Mouse (Mus musculus) hindbrain, embryonic 10.5 days (tissue): ENCODE results near the gene Pknox2. TPM values are rescaled to one million over a fixed set of nuclear protein-coding genes. Genes with fewer than 3 reads are reported as not detected.

ENCODE experiments used
- DNase-seq: peaks from one replicate; pipeline ENCODE4 v3.0.0-alpha.2; 2017; ENCODE audit warnings: low spot score
- H3K27ac ChIP-seq: fragments of 300-500 bp; sonication (generic); 2 replicates; pipeline ENCODE4 v1.5.1; 2016; ENCODE audit warnings: mild to moderate bottlenecking, moderate library complexity
- H3K27me3 ChIP-seq: fragments of 300-500 bp; sonication (generic); 2 replicates; pipeline ENCODE4 v1.6.1; 2016; ENCODE audit warnings: mild to moderate bottlenecking; ENCODE audit not compliant: poor library complexity, insufficient read depth, severe bottlenecking
- H3K36me3 ChIP-seq: fragments of 300-500 bp; sonication (generic); 2 replicates; pipeline ENCODE4 v1.6.1; 2016; ENCODE audit warnings: mild to moderate bottlenecking, moderate library complexity
- H3K4me1 ChIP-seq: fragments of 300-500 bp; sonication (generic); replicated peaks from 2 replicates; pipeline ENCODE4 v1.6.1; 2016; ENCODE audit warnings: mild to moderate bottlenecking
- H3K4me3 ChIP-seq: fragments of 300-500 bp; sonication (generic); 2 replicates; pipeline ENCODE4 v1.5.1; 2016; ENCODE audit warnings: mild to moderate bottlenecking, moderate library complexity
- H3K9me3 ChIP-seq: fragments of 300-500 bp; sonication (generic); 2 replicates; pipeline ENCODE4 v1.6.1; 2016; ENCODE audit warnings: mild to moderate bottlenecking, moderate library complexity
- WGBS: fragments of 180-500 bp; shearing (Covaris S2); methylation state at CpG from one replicate; pipeline ENCODE4 v1.1.7; 2016; 5-methylcytosine and 5-hydroxymethylcytosine counted together
- polyA plus RNA-seq: library from polyadenylated mRNA; unstranded; fragments of >200 nt; fragmentation: Nextera tagmentation; extraction: Ambion mirVana; gene quantifications from 2 replicates; pipeline ENCODE4 v1.2.1, GENCODE M21; 2016

Gene Pknox2
- polyA plus RNA-seq, 1 experiment from 2014 or later: 35.0 TPM

DNA sequence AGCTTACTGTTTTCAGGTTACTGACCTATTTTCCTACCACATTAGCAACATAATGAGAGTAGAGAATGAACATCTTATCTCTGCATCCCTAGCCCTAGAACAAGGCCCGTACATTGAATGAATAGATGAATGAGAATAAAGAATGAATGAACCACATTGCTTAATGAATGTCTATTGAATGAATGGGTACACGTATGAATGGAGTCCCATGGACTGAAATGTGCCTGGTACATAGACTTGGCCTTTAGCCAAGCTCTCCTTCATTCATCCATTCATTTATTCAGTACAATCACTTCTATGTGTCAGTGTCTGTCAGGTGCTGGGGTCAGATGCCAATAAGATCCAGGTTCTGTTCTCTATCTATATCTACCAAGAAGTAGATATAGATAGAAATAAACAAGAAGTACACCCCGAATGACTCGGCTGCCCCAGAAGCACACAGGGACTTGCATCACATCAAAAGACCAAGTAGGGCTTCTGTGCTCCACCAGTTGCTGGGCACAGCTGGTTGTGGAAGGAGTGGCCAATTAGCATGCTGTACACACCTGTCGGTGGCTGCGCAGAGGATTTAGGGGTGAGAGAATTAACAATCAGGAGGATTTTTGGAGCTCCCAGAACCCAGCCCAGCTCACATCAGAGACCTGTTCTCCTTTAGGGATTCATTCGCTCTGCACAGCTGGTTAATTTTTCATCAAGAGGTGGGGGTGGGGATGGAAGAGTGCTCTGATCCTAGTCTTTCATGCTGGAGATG lies 119.2 kb downstream of the Pknox2 start:
- Histone ChIP-seq H3K4me1 (peaks cover 58% of the 10 kb centered on the region), H3K36me3 (no peaks in the 10 kb centered on the region), H3K27ac (peak overlapping the region; percentile 29; the same call in 1 of the 2 replicates), H3K27me3 (no peaks in the 10 kb centered on the region), H3K4me3 (no peak overlapping the region), H3K9me3 (no peaks in the 10 kb centered on the region)
- no peak for DNase-seq
- 75% methylated on average over 7 of the region's 7 CpGs for WGBS

DNA sequence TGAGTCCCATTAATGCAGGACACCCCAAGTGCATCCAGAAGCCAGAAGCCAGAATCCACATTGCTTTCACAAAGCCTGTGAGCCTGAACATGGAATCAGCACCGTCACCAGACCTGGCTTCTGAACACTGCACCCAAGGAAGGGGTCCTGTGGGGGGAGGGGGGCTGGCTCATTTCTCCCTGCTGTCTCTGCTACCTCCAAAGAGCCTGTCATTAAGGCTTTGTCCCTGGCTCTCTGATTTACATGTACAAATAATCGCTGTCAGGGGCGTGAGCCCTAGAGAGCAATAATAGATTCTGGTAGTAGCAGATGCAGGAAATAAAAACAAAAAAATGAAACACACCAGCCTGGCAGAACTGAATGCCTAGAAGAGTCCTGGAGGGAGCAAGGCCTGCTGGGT lies 121.3 kb downstream of the Pknox2 start:
- peaks cover 70% of the 10 kb centered on the region for H3K4me1 ChIP-seq
- no peaks in the 10 kb centered on the region for H3K9me3 ChIP-seq
- peak overlapping the region; percentile 63 for H3K27ac ChIP-seq
- H3K36me3 ChIP-seq: no peaks in the 10 kb centered on the region
- no peak for DNase-seq
- H3K27me3 ChIP-seq: no peaks in the 10 kb centered on the region
- 42% methylated on average over 3 of the region's 3 CpGs for WGBS
- H3K4me3 ChIP-seq: no peak overlapping the region

DNA sequence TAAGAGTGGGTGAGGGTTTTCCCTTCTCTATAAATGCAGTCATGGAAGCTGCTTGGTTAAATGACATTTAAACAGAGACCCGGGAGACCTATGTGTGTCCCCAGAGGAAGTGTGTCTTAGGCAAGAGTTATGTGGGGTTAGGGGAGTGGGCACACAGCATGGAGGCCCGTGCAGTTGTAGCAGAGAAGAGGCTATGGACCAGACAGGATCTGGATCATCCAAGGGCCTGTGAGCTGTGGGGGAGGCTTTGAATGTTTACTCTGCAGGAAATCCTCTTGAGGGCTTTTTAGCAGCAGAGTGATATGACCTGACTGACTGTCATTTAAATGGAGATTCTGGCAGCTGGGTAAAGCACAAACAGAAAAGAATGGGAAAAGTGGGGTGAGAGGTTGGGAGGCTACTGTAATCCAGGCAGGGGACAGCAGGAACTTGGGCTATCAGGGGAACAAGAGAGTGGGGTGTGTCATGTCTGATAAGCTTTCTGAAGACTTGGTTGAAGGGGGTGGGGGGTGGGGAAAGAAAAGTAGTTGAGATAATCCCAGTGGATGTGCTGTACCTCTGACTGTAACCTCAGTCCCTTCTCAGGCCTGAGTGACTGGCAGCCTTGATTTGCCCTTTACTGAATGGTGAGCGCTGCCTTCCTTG lies 125.5 kb downstream of the Pknox2 start:
- no peaks in the 10 kb centered on the region for H3K9me3 ChIP-seq
- no peaks in the 10 kb centered on the region for H3K27me3 ChIP-seq
- no peaks in the 10 kb centered on the region for H3K36me3 ChIP-seq
- H3K27ac ChIP-seq: peak overlapping the region; percentile 66
- H3K4me3 ChIP-seq: no peak overlapping the region
- peaks cover 42% of the 10 kb centered on the region for H3K4me1 ChIP-seq
- DNase-seq: no peak
- WGBS: 30% methylated on average over 3 of the region's 3 CpGs

DNA sequence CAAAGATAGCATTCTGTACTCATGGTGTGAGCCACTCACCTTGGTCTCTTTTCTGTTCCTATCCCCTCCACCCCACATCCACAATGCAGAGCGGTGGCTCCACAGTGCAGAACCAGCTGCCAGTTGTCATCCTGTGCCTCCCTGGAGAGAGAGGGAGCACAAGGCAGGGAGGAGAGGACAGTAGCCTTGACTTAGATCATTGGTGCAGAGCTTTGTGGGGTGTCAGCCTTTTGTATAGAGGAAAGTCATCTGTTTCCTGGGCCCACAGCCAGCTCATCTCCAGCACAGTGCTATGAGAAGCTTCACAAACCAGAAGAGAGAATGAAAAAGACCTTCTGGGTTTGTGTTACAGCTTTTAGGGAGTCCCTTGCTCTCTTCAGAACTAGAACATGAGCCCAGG lies 129.1 kb downstream of the Pknox2 start:
- Histone ChIP-seq H3K4me3 (no peak overlapping the region), H3K9me3 (no peaks in the 10 kb centered on the region), H3K27ac (0 out of 2 replicates have a peak overlapping the region, but pooled peaks have one; percentile 31), H3K27me3 (no peaks in the 10 kb centered on the region), H3K4me1 (peaks cover 43% of the 10 kb centered on the region), H3K36me3 (no peaks in the 10 kb centered on the region)
- DNase-seq: no peak
- 74% methylated on average over 1 of the region's 1 CpGs for WGBS

DNA sequence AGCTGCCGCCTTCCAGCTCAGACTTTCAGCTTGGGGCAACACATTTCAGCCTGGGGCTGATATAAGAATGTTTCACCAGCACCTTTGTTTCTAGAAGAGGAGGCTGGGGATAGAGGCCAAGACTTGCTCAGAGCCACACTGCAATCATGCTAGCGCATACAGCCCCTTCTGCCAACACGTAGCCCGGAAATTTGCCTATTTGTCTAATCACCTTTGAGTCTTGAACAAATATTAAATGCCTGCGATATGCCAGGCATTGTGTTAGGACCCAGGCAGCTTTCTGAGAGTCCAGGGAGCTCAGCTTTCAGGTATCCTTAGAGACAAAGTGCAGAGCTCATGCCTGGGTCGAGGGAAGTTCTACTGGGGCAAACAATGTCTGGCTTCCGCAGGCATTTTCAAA lies 130.0 kb downstream of the Pknox2 start:
- WGBS: 85% methylated on average over 7 of the region's 7 CpGs
- Histone ChIP-seq H3K9me3 (no peaks in the 10 kb centered on the region), H3K27me3 (no peaks in the 10 kb centered on the region), H3K36me3 (no peaks in the 10 kb centered on the region), H3K4me1 (peaks cover 36% of the 10 kb centered on the region), H3K4me3 (no peak overlapping the region), H3K27ac (no peak overlapping the region)
- DNase-seq: no peak

DNA sequence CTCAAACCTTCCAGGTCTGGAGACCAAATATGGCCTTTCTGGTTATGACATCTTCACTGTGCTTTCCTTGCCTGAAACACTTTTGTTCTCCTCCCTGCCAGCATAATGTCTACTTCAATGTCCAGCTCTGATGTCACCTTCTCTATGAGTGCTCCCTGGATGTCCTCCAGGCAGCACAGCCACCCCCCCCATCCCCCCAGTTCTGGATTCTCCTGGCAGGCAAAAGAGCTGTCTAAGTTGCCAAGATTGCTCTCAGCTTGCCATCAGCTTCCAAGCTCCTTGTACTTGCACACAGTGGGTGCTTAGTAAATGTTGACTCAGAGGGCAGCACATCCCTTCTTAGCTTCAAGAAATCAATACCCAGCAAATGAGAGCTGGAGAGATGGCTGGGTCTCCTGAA lies 131.0 kb downstream of the Pknox2 start:
- Histone ChIP-seq H3K36me3 (0 out of 2 replicates have a peak, but pooled peaks cover 3% of the 10 kb centered on the region), H3K27ac (no peak overlapping the region), H3K27me3 (no peaks in the 10 kb centered on the region), H3K4me3 (no peak overlapping the region), H3K4me1 (peaks cover 34% of the 10 kb centered on the region), H3K9me3 (no peaks in the 10 kb centered on the region)
- no peak for DNase-seq

DNA sequence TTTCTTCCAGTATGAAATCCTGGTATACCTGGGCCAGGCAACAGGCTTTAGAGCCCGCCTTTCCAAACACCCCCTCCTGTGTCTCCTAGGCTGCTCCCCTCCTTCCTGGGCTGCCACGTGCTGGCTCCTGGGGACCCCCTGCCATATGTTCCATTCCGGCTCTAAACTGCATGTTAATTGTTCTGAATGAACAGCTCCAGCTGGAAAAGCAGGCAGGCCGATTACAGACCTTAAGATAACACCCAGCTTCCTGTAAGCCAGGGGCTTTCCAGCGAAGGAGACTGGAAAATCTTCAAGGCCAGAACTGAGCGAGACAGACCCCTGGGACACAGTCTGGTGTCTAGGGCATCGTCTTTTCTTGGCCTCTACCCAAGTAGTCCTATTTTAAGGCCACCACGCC lies 133.6 kb downstream of the Pknox2 start:
- H3K27ac ChIP-seq: peak overlapping the region; percentile 45; the same call in 1 of the 2 replicates
- WGBS: 45% methylated on average over 8 of the region's 8 CpGs

DNA sequence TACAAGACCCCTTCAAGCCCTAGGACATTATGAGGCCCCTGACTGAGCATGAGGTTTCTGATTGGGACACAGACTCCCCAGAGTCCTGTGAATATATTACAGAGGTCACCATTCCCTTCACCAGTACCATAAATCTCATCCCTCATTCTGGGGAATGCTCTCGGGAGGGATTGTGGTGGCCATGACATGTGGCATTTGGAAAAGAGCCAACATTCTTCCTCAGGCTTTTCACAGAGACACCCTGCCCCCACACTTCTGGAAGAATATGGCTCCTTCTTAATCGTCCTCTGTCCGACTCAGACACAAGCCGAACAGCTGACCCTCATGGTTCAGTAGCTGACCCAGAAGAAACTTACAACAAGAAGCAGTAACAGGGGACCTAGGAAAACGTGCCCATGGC lies 139.1 kb downstream of the Pknox2 start:
- DNase-seq: no peak
- Histone ChIP-seq H3K4me1 (peaks cover 57% of the 10 kb centered on the region), H3K27me3 (no peaks in the 10 kb centered on the region), H3K36me3 (0 out of 2 replicates have a peak, but pooled peaks cover 3% of the 10 kb centered on the region), H3K4me3 (no peak overlapping the region), H3K9me3 (no peaks in the 10 kb centered on the region), H3K27ac (peak overlapping the region; percentile 45; the same call in 1 of the 2 replicates)
- WGBS: 57% methylated on average over 5 of the region's 5 CpGs

More for the DNA sequence above, 133.6 kb downstream of the Pknox2 start:
- Histone ChIP-seq H3K36me3 (0 out of 2 replicates have a peak, but pooled peaks cover 3% of the 10 kb centered on the region), H3K4me3 (no peak overlapping the region), H3K4me1 (peaks cover 38% of the 10 kb centered on the region), H3K9me3 (no peaks in the 10 kb centered on the region), H3K27me3 (no peaks in the 10 kb centered on the region)
- peak; percentile 28 for DNase-seq

DNA sequence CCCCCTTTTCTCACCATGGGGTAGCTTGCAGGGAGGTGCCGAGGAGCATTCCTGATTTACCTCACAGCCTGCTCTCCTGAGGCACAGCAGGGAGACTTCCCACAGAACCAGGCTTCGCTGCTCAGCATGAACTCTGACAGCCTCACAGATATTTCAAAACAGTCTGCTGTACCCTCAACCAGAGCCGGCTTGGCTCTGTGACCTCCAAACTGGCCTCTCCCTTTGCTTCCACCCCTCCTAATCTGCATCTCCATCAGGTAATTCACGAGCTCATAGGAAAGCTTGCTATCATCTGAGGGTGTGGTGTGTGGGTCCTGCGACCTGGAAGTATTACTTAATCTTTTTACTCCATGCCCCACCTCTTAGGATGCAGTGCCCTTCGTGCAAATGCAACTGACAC lies 142.5 kb downstream of the Pknox2 start:
- H3K36me3 ChIP-seq: peaks cover 6% of the 10 kb centered on the region; the same call in 1 of the 2 replicates
- WGBS: 27% methylated on average over 6 of the region's 6 CpGs
- peak overlapping the region; percentile 57; the same call in 1 of the 2 replicates for H3K27ac ChIP-seq
- no peaks in the 10 kb centered on the region for H3K27me3 ChIP-seq
- H3K4me1 ChIP-seq: peaks cover 56% of the 10 kb centered on the region
- H3K9me3 ChIP-seq: no peaks in the 10 kb centered on the region
- H3K4me3 ChIP-seq: no peak overlapping the region
- DNase-seq: no peak

DNA sequence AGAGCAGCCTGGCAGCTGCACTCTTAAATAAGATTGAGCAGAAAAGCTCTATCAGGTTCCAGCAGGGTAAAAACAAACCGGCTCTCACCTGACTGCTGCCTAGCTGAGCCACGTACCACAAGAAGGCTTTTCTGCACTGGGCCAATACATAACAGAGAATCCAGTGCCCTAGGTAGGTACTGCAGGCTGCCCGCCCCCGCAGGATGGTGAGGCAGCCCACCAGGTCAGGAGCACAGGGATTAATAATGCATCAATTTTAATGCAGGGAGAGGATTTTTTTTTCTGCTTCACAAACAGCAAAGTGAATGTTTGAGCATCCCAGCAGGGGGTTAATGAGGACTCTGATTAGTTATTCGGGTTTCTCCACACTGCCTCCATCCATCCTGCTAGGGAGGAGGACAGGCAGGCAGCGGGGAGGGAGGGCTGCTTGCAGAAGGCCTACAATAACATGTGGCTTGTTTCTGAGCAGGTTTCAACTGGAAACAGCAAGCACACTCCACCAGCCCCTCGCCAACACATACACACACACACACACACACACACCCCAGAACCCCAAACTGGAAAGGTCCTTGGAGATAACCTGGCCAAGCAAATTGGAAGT lies 145.2 kb downstream of the Pknox2 start:
- Histone ChIP-seq H3K36me3 (peaks cover 6% of the 10 kb centered on the region; the same call in 1 of the 2 replicates), H3K9me3 (no peaks in the 10 kb centered on the region), H3K4me3 (no peak overlapping the region), H3K27ac (peak overlapping the region; percentile 64; the same call in 1 of the 2 replicates), H3K27me3 (no peaks in the 10 kb centered on the region), H3K4me1 (peaks cover 50% of the 10 kb centered on the region)
- WGBS: 43% methylated on average over 7 of the region's 7 CpGs
- DNase-seq: no peak

DNA sequence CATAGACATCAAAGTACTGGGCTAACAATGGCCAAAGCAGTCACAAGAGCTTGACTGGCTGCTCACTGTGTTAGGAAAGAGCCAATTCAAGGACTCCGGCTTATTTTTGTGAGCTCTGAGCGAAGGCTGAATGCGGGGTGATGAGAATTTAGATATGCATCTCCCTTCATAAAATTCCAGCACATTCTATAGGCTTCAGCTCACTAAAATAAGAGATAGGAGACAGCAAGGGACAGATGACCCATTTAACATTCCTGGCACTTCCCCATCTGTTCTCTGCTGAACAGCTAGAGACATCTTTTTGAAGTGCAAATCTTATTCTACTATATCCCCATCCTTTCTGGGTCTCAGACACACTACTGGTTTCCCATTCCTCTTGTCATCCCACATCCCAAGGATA lies 147.8 kb downstream of the Pknox2 start:
- 94% methylated on average over 3 of the region's 3 CpGs for WGBS
- no peaks in the 10 kb centered on the region for H3K27me3 ChIP-seq
- DNase-seq: no peak
- no peak overlapping the region for H3K27ac ChIP-seq
- H3K9me3 ChIP-seq: no peaks in the 10 kb centered on the region
- peaks cover 32% of the 10 kb centered on the region for H3K4me1 ChIP-seq
- H3K4me3 ChIP-seq: no peak overlapping the region
- H3K36me3 ChIP-seq: peaks cover 9% of the 10 kb centered on the region; the same call in 1 of the 2 replicates

DNA sequence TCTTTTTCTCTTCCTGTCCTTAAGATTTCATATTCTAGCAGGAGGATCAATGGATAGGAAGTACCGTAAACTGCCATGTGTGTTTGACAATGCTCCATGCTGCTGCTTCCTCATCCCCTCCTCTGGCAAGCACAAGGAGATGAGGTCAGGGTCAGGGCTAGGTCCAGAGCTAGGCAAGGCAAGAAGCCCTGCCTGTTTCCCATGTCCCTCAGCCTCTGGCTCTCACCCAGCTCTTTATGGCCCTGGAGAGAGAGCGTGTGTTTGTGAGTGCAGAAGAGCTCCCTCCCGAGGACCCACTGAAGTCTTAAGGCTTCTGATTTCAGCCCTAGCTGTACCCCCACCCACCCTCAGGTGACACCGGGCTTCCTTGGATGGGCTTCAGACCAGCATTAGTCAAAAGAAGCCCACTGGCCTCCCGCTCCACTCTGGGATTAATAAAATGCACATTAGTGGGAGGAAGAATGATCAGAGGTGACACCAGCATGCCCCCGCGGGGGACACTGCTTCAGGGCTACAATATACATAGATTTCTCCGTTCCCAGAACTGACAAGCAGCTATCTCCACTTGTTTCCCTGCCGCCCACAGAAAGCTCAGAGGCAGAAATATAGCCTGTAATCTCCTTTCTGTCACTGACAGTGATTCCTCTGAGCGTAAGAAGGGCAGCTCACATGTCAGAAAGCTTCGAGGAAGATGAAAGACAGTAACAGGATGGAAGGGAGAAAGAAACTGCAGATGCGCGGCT lies 156.4 kb downstream of the Pknox2 start:
- peaks cover 10% of the 10 kb centered on the region for H3K4me1 ChIP-seq
- WGBS: 75% methylated on average over 13 of the region's 13 CpGs
- peak overlapping the region; percentile 67 for H3K27ac ChIP-seq
- DNase-seq: no peak
- H3K4me3 ChIP-seq: no peak overlapping the region
- peaks cover 13% of the 10 kb centered on the region; the same call in 1 of the 2 replicates for H3K36me3 ChIP-seq
- no peaks in the 10 kb centered on the region for H3K9me3 ChIP-seq
- no peaks in the 10 kb centered on the region for H3K27me3 ChIP-seq
